Mouse (Mus musculus): ENCODE measurements around the gene Cdca8.
A peak's percentile ranks its signal among the peaks of the same experiment; 100 is the strongest.

Gene Cdca8

GRCm38 (mm10) chr4:124951036-124951433 is 11.9 kb upstream of the Cdca8 start:
- DNase-seq = peak; percentile 59

GRCm38 (mm10) chr4:124950181-124951035 is 11.3 kb upstream of the Cdca8 start:
- peak; percentile 72 for DNase-seq

- no peak for DNase-seq
Observed at GRCm38 (mm10) chr4:124949488-124949887, 10.4 kb upstream of the Cdca8 start.

- no peak for DNase-seq
Observed at GRCm38 (mm10) chr4:124944961-124945360, 5.8 kb upstream of the Cdca8 start.

GRCm38 (mm10) chr4:124943781-124944180 is 4.7 kb upstream of the Cdca8 start:
- DNase-seq = no peak

DNA sequence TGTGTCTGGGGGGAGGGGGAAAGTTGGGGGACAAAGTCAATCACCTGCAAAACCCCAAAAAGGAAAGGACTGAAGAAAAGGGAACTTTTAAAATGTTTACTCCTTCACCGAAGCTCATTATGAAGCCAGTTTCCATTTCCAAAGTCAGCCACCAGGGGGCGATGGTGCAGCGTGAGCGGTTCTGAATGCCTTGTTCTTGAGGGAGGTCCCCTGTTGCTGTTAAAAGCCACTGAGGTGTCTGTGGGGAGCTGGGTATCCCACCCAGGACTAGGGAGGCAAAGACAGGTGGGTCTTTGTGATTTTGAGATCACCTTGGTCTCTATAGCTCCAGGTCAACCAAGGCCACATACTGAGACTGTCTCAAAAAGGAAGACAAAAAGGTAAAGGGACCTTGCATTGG is 3.9 kb upstream of the Cdca8 start:
- peak; percentile 76 for DNase-seq

- peak; percentile 97 for DNase-seq
Observed at GRCm38 (mm10) chr4:124936613-124937471, 2.3 kb downstream of the Cdca8 start, which contains the start of gene 9930104L06Rik. TSS of gene 9930104L06Rik (plus strand) at chr4:124937048.

DNA sequence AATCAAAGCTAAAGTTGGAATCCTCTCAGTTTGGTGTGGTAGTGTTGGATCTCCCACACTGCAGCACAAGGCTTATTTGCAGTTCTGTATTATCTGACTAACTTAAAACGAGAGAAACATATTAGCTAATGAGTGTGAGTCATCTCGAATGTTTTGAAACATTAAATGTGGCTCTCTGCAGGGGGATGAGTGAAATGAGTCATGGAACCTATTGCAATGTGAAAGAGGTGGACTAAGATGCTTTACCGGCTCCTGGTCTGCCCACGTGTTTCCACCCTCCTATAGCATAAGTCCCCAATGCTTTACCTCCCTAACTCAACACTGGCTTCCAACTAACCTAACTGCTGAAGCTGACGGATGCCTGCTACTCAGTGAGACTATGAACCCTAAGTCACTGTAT is 11.0 kb downstream of the Cdca8 start:
- no peak for DNase-seq

DNA sequence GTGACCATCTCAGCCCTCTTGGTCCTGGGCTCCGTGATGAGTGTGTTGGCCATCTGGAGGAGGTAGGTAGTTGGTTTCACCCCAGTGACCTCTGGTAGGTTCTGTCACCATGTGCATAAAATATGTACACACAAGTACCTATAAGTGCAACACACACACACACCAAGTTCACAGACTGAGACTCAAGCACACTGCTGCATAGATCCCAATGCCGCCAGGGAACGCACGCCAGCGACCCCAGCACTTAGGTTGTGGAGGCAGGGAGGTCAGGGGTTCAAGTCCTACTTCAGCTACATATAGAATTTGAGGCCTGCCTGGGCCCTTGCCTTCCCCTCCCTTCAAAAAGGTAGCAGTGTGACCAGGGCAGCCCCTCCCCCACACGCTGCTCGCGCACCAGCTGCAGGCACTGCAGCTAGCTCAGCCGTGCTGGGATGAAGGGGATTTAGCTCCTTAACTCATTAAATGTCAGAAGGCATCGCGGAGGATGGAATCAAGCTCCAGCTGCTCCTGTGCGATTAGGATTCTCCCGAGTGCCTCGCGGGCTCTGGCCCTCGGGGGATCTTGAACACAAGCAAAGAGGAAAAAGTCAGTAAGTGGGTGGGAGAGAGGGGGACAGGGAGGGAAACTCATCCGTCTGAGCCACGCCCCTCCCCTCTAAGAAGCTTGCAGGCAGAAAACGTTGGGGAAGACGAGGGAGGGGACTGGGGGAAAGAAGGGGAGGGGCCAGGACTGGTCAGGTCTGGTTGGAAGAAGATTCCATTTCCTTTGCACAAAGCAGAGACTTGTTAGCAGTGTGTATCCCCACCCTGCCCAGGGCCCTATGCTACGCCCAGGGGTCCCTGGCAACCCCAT is 32.9 kb downstream of the Cdca8 start:
- no peak for DNase-seq

DNA sequence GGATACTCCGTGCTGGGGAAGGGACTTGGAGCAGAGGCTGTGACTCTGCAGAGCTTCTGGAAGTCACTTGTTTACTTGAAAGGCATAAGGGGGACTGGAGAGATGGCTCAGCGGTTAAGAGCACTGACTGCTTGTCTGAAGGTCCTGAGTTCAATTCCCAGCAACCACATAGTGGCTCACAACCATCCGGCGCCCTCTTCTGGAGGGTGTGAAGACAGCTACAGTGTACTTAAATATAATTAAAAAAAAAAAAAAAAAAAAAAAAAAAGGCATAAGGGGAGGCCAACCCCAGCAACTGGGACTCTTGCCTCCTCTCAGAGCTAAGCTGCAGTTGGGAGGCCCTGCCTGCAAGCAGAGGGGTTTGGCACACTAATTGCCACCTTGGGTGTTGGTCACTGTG is 33.7 kb downstream of the Cdca8 start:
- DNase-seq = no peak

GRCm38 (mm10) chr4:124899906-124900305 is 39.2 kb downstream of the Cdca8 start:
- DNase-seq = no peak

DNA sequence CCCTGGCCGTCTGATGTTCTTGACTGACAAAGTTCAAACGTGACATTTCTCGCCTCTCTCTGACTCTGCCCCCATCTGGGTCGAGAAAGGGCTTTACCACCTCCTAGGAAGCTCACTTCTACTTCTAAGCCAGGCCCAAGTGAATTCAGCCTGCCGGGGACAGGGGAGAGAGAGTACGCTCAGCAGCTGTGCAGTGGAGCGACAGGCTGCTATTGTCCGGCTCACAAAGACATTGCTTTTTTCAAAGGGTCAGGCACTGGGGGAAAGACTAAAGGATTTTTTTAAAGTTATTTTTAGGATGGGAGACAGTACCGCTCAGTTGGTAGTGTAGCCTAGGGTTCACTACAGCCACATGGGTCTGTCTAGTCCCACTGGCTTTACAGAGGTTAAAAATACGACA is 40.7 kb downstream of the Cdca8 start:
- DNase-seq = no peak

GRCm38 (mm10) chr4:124894508-124895428 is 44.3 kb downstream of the Cdca8 start:
- DNase-seq = no peak

DNA sequence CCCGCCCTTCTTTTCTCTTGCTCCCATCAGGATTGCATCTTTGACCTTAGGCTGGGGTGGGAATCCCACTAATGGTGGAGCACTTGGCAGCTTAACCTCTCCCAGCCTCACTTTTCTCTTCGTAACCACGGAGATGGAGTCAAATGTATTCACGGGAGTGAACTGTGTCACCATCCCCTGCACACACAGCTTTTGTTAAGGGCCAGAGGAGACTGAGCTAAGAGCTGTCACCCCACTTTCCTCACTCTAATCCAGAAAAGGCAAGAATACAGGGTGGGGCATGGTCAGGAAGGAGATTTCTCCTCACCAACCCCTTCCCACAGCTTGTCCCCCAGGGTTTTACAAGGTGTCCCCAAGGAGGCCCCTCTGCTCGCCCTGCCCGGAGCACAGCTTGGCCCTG is 45.3 kb downstream of the Cdca8 start:
- DNase-seq = no peak

DNA sequence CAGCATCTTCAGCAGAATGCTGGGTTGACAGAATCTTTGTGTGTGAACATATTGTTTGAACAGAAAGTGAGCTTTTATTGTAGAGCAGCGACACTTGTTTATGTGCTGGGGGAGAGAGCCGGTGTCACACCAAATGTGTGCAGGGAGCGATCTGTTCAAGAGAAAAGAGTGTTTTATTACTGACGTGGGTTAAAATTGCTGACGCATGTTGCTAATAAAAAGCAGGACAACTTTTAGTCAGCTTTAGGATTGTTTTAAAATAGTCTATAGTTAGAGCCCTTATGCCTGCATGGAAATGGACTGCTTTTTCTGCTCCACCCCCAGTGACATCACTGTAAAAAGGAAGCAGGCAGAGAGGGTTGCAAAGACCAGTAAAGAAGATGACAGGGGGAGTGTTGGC is 48.3 kb downstream of the Cdca8 start:
- DNase-seq = no peak

GRCm38 (mm10) chr4:124889935-124890334 is 49.2 kb downstream of the Cdca8 start:
- DNase-seq = no peak

- DNase-seq = no peak
Observed at GRCm38 (mm10) chr4:124888702-124889101, 50.4 kb downstream of the Cdca8 start.

GRCm38 (mm10) chr4:124882151-124882729 is 56.9 kb downstream of the Cdca8 start:
- DNase-seq = peak; percentile 43

DNA sequence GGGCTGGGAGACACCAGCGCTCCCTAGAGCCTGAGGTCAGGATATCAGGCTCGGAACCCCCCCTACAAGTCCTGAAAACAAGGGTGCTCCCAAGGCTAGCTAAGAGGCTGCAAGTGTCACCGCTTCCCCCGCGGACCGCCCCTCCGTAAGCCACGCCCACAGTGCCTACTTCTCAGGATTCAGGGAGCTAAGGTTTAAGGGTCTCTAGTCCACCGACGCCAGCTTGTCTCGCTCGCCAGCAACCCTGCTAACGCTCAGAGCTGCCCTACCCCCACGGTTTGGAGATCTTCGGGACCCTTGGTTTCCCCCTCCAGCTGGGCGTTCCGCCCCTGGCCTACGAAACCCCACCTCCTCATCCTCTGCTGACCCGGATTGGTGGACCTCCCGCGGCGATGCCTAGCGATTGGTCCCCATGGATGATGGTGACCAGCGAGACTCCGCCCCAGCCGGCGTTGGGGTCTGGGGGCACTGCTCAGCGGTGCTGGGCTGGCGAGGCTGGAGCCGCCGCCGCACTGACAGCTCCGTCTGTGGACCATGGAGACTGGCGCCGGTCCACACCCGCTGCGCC is 57.7 kb downstream of the Cdca8 start:
- DNase-seq = no peak

DNA sequence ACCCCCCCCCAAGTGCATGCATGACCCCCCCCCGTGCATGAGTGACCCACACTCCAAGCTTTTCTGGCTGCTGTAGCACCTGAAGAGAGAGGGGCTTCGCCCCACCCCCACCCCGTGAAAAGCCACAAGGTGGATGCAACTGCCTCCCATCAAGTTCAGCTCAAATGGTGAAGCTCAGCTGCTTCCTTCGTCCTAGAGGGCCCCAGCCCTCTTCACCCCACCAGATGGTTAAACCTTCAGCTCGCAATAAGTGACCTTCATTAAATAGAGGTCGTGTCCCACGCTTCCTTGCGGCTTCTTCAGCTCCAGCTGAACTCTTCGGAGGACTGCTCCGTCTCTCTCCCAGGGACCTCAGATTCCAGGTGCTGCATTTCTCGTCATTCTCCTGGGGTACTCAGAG is 58.5 kb downstream of the Cdca8 start, which contains the start of gene Epha10:
Gene Epha10 (plus strand): TSS at position 301 of the 400 bp plus-strand sequence.
- no peak for DNase-seq

DNA sequence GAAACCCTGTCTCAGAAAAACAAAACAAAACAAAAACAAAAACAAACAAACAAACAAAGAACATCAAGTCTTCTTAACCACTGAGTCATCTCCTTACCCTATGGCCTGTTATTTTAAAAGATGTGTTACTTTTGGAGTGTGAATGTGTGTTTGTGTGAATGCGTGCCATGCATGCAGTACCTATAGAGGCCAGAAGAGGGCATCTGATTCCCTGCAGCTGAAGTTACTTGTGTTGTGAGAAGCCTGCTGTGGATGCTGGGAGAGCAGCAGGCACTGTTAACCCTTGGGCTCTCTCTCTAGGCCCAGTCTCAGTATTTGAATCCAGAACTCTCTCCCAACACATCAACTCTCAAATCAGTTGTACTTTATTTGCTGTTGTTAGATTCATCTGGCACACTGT is 66.4 kb downstream of the Cdca8 start:
- DNase-seq = no peak
